Mouse (Mus musculus) gastrocnemius, postnatal 25 days (tissue): ENCODE results near the gene Vsx1. TPM values are rescaled to one million over a fixed set of nuclear protein-coding genes. Genes with fewer than 3 reads are reported as not detected.
A peak's percentile ranks its signal among the peaks of the same experiment; 100 is the strongest.

Source experiments
- DNase-seq: peaks from one replicate; pipeline ENCODE4 v3.0.0; 2022
- total RNA-seq, 2 experiments: library from RNA; stranded (reverse); gene quantifications; 1 replicate in 1 of 2; 2 replicates in 1 of 2; pipeline ENCODE4 v1.2.3; 2021

The Vsx1 gene
- total RNA-seq, 2 experiments from 2014 or later = not detected

DNA sequence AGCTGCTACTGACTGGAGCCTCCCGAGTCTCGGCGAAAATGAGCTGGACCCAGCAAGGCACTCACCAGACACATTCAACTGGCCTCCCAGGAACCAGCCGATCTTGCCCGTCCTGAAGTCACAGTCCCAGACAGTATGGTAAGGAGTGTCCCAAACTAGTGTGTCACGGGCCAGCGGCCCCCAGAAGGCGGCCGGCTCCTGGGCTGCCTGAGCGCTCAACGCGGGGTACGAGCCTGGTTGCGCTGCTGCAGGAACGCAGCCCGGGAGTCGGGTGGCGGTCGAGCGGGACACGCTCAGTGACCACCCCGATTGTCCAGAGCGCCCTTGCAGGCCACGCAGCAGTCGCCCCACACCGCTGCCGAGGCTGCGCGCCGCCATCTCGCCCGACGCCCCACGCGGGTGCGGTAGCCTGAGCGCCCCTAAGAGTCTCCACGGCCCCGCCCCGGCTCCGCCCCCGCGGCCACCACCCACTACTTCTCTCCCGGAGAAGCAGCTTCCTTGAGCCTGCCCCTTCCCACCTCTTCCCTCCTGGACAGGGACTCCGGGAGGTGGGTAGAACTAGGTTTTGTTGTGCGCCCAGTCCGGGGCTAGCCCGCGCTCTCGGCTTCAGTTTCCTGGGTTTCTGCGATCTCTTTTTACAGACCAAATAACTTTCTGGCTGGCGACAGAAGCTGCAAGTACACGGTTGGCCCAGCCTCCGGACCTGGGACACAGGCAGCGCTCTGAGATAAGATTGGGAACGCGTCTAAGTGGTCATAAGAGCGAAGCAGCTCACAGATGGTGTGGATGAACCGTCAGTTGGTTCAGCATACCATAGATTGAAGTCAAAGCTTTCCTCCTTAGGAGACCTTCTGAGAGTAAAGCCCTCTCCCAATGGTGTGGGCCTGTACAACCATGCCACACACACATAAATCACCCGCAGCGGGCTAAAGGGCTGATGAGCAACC is 21.1 kb downstream of the Vsx1 start, which contains the start of gene Acss1:
TSS of gene Acss1 (minus strand) at position 681 of the 947 bp plus-strand sequence.
- DNase-seq = peak; percentile 69

DNA sequence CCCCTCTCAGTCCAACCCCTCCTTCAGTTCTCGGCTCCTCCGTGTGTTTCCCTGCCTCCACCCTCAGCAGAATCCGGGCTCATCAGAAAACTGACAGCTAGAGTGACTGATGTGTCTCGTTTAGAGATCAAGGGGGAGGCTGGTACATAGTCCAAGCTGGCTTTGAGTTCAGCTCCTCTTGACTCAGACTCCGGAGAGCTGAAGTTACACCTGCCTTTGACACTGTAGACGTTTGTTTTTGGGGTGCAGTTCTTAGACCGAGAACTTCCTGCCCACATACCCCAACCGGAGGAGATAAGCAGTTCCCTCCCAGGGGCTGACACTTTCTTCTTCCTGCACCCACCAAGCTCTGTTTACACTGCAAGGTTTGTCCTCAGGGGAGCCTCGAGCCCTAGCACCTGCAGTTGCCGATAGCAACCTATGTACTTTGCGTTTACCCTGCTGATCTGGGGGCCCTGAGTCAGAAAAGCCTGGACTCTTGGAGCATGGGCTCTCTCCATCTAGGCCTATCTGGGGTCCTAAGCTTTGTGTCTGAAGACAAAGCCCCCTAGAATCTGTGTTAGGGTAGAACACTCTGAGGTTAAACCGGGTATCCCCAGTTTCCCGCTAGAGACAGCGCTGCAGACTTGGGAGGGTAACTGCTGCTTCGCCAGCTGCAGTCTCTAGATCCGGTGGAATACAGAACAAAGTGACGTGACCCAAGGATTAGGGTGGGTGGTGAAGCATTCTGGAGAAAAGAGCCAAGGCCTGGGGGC is 21.9 kb downstream of the Vsx1 start:
- no peak for DNase-seq

DNA sequence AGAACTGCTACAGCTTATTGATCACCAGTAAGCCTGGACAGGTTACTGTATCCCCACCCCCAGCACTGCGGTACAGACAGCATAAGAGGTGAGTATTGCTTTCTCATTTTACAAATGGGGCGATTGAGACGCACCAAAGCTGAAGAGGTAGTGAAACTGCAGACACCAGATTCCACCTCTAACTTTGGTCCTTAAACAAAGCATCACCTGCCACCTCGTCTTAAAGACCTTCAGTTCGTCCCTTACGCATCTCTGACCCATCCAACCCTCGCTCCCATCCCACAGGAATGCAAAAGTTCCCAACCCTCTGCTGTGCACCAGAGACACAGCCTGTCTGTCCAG is 22.5 kb downstream of the Vsx1 start:
- no peak for DNase-seq

DNA sequence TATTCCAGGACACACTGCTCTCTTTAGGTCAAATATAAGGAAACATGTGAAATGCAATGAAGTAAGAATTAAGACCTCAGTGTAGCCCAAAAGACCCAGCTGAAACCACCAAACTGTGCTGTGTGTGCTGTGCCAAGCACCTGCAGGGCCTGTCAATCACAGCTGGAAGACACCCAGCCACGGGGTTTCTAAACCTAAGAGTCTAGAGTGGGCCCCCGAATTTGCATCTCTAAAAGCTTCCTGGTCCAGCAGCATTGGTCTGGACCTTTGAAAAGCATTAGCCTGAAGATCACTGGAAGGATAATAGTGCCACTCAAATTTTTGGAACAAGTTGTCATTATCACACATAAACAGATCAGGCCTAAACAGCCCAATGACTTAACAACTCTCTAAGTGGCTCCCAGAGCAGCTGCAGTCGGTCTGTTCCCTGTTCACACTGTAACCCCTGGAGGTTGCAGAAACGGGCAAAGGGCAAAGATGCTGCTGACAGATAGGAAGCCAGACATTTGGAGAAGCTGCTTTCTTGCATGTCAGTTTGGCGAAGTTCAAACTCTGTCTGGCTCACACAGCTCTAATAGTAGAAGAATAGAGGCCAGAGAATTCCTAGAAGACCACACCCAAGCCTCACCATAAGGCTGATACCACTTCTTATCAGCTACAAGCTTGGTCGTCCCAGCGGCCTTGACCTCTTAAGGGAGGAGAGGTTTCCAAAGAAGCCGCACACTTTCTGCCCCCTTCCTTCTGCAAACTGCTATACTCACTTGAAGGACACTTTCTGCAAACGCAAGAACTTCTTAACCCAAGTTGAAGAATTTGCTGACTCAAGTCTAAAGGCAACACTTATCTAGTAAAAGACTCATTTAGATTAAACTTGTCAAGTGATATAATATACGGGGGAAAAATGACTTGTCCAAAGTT is 23.4 kb downstream of the Vsx1 start:
- DNase-seq = no peak

DNA sequence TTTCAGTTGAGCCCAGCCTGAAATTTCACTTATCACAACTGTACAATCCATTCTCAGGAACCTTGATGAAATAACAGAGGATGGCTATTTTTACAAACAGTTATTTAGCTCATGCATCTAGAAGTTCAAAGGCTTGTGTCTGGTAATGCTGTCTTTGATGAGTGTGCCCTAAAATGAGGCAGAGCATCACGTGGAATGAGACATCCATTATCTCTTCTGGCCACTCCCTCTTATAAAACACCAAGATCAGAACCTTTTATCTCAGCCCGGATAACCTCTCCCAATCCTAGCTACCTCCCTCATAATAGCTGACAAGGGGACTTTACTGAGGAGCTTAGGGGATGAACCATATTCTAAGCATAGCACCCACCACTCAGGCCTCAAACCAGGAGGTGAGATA is 24.2 kb downstream of the Vsx1 start:
- DNase-seq = no peak

DNA sequence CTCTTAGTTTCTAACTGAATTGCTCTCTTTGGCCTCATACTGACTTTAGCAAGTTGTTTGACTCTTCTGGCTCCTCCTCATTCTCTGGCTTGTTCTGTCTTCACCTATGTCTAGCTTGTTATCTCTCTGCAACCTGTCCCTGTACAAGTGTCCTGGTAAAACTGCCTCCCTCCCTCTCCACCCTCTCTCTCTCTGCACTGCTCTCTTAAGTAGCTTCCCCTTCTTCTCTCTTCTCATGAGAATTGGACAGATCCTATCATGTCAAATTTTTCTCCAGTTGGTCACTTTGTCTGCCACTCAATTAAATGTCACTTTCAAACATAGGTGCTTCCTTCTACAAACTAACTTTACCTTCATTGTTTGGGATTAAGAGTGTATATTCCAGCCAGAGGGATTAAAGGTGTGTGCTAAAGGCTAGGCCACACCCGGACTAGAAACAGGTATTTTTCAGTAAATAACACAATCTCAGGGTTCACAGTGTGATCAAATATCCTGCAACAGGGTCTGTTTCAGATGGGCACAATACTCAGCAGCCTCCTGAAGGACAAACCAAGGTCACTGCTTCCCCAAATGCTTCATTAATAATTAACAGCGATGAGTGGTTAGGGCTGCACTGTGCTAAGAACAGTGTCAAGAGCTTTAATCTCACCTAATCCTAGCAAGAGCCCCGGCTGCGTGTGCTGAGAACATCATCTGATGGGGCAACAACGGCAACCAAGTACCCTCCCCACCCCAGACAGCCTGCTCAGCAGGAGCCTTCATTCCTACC is 24.8 kb downstream of the Vsx1 start:
- DNase-seq = no peak

DNA sequence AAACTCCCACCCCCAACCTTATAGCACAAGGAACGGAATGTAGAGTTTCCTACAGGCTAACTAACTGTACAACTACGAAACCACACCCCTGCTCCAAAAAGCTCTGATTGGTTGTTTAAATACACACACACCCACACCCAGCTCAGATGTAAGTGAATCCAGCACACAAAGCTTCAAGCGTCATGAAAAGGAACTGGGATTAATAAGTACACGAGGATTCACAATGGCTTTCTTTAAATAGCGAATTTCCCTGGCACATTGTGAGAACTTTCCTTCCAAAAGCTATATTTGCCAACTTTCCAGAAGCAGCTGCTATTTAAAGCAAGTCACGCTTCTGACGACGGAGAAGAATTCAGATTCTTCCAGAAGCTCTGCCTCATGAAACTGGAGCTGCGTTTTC is 25.9 kb downstream of the Vsx1 start:
- no peak for DNase-seq

DNA sequence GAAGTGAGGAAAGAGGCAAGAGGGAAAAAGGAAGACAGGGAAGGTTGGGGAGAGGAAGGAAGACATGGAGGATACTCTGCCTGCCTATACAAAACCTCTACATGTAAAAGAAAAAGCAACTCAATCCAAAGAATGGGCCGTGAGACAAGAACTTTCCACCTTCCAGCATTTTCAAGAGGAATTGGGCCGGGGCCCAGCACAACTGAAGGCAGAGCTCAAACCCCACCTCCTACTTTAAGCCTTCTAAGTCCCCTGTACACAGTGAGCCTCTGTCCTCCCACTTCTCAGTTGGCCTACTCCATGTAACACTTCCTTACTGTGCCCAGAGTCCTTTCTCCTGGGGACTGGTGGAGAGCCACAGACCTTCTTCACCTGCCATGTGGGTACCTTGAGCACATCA is 27.2 kb downstream of the Vsx1 start:
- DNase-seq = no peak

DNA sequence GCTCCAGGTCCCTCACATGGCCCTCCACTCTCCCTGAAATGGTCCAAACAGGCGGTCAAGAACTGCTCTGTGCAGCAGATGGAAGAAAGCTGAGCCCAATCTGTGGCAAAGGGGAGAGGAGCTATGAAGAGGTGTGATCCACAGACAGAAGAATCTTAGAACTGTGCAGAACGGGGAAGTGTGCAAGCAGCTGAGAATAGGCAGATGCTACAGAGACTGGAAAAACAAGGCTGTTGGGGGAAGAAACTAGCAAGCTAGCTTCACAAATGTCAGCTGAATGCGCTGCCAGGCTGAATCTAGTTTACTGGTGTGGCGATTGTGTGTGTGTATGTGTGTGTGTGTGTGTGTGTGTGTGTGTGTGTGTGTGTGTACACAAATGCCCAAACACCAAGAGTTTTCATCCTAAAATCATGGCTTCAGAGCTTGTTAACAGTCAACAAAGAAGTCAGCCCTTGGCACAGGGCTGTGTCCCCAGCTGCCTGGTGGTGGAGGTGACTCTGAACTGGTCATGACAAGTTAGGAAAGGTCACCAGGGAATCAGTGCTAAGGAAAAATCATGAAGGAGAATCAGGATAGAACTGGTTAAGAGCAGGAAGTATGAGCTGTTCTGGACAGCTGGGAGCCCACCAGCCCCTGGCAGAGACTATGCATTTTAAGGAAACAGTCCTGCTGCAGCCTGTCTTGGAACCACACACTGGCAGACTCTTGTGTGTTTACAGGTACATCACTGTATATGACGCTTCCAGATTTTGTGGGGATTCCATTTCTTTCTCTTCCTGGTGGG is 28.3 kb downstream of the Vsx1 start:
- no peak for DNase-seq

DNA sequence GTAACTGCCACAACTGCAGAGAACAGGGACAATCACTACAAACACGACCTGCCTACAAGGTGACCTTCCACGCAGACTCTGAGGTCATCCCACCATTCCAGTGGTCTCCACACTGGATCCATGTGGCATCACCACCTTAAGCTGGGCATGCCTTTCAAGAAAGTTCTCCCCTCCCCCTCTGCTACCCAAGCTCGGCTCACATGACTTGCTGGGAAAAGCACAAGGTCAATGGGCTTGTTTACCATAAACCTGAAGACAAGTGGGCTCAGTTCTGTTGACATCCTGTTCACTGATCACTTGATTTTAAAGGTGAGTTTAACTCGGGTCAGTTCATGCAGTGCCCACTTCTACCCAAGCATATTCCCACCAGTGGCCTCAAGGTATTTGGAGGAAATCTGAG is 29.1 kb downstream of the Vsx1 start:
- no peak for DNase-seq

DNA sequence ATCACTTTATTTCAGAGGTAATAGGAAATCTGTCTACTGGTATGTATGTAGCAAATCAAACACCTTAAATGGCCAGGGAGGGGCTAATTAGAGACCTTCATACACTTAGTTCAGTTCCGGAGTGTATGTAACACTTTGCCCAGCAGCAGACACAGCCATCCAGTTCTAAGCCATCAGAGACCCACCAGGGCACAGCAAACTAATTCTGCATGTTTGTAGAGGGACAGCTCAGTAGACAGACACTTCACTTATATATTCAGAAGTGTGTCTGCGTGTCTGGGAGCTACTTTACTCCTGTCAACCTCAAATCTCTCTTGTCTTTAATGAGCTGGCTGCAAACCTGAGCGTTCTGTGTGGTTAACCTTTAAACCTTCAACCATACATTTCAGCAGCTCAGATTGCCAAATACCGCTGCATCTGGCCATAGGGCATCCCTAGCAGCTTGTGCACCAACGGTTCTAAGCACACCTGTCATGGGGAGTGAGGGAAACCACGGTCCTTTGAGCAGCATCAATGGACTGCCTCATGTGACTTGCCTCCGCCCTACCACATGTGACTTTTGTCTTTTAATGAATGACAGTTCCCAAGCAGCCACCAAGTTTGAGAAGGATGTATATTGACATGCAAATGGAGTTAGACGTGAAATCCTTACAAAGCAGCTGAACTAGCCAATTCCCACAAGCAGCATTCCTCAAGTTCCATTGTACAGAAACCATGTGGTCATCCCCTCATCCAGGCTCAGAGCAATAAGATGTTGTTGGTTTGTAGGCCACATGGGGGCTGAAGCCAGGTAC is 32.0 kb downstream of the Vsx1 start:
- DNase-seq = no peak

DNA sequence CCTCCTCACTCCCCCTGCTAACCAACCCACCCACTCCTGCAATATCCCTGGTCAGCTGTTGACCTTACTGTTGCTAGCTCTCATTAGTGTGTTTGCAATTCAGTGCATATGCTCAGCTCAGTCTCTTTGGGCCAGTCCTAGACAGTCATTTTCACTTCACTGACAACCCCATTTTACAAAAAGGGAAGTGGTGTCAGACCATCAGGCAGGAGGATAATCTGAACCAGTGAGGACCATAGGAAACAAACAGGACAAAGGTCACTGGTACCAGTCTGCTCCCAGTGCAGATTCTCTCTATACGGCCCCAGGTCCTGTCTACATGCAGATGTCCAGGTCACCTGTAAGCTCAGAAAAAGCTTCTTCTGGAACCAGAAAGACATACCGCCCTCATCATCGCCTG is 33.0 kb downstream of the Vsx1 start:
- DNase-seq = no peak

DNA sequence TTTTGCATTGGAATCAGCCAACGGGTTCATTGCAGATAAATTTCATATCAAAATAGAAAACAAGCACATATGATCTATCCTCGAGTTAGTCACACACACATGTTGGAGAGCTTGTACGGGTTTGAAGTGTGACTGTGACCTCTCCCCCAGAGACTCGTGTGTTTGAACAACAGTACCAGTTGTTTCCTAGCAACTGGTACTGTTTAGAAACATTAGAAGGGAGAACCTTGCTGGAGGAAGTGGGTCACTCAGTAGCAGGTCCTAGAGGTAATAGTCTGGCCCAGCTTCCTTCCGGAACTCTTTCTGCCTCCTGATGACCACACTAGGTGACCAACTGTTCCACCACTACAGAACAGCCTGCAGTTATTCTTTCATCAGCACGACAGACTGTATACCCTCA is 33.9 kb downstream of the Vsx1 start:
- no peak for DNase-seq

DNA sequence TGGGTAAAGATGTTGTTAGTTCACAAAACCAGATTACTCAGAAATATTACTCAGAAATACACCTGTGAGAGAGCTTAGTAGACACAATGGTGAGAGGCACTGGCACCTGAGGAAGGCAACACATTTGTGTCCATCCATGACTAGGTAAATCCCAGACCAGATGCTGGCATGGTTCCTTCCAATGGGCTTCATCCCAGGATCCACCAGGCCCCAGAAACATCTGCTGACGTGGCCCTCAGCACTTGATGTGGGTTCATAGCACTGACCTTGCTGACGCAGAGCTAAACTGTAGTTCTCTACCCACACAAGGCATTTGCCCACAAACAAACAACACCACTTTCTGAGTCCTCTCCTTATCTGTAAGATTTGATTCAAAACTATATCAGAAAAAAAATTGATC is 34.3 kb downstream of the Vsx1 start:
- no peak for DNase-seq

DNA sequence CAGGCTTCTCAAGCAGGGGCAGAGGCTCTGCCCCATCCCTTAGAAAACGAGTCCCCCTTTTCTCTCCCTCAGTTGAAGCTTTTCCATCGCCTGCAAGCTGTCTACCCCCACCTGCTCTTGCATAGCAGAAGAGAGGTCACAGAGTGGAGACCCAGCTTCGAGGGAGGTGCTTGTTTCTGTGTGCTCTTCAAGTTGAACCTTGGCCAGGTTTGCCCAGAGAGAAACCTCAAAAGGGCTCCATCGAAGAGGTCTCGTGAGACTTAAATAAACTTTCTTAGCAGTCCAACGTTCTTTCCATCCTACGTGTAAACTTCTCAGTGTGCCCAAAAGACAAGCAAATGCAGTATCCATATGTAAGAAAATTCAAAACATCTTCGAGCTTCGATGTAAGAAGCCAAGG is 37.8 kb downstream of the Vsx1 start:
- DNase-seq = no peak

DNA sequence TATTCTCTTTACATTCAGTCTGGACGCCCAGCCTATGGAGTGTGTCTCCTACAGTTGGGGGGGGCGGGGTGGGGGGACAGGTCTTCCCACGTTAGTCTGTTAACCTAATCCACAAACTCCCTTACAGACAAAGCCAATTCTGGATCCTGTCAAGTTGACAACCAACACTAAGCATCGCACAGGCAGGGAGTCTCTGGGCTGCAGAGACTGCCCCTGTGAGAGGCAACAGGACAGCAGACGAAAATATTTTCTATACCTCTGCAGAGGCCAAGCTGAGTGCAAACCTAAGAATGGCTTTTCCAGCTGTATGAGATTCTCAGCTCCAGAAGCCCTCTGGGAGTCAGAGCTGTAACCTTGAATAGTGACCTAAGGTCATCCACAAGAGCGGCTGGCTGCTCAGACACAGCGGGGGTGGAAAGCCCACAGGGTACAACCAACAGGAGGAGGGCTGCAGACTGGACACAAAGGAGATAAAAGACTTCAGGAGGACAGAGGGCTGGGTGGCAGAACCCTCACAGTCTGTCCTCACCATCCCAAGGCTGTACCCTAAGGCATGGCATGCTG is 38.6 kb downstream of the Vsx1 start:
- no peak for DNase-seq

DNA sequence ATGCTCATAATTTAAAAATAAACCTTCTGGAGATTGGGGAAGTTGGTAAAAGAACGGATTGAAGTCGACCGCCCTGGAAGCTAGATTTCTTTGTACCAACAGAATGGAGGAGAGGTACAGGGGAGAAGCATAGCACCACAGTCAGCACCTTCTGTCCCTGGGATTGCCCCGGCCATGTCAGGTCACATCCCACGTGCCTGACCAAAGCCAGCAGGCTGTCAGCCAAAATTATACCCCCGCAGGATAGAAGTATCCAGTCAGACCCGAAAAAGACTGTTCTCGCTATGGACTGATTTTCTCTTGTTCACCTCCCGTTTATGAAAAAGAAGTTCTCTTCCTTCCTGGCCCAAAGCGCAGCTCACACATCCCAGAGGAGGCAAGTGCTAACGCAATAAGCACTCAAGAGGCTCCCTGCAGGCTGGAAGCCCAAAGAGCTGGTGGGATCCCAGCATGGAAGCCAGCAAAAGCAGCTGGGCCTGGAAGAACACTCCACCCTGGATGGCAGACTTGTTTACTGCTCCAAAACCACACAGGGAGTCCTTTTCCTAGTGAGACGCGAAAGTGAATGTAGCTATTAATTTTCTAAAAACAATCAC is 40.8 kb downstream of the Vsx1 start:
- DNase-seq = peak; percentile 60

DNA sequence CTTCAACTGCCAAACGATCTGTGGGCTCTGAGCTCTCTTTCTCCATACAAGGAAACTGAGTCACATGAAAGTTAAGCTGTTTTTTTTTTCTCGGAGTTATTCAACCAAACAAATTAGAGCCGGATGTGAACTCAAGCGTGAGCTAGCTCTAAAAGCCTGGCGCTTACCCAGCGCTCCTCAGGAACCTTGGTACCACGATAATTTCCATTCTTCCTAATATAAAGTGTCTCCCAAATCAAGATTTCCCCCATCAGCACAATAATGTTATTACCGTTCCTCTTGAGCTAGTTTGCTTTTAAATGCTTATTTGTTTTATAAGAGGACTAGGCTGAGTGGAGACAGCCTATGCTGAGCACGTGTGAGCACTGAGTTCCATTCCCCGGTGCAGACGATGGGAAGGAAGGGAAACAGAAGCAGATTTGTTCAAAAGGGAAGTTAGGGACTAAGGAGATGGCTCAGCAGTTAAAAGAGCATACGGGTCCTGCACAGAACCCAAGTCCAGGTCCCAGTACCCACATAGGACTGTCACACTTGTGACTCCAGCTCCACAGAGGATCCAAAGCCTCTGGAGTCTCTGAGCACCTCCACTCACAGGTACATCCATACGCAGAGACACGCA is 41.4 kb downstream of the Vsx1 start:
- no peak for DNase-seq
